ENCODE assay signal across 15 mouse cellular contexts in genomic region chr11:75933371-75933770, GRCm38 (mm10).
"Had no signal": no experiment of that assay in that cellular context is flagged by ENCODE, and none has a peak within 500 bp of the region (broad histone marks: within the 10 kb centered on the region; RNA-seq: fewer than 3 reads in every experiment).

No protein-coding gene starts in this region.

- H3K36me3 ChIP-seq: limb, embryonic 12.5 days; liver, embryonic 13.5 days; neural tube, embryonic 12.5 days had no signal

- H3K27me3 ChIP-seq: neural tube, embryonic 12.5 days had no signal

- H3K4me3 ChIP-seq: layer of hippocampus, adult 2 months; limb, embryonic 12.5 days; liver, embryonic 13.5 days; myocyte; neural tube, embryonic 12.5 days had no signal

- H3K4me2 ChIP-seq: limb, embryonic 12.5 days; liver, embryonic 13.5 days; neural tube, embryonic 12.5 days had no signal

- H3K27ac ChIP-seq: limb, embryonic 12.5 days; liver, embryonic 13.5 days; neural tube, embryonic 12.5 days had no signal

- H3K9ac ChIP-seq: limb, embryonic 12.5 days; liver, embryonic 13.5 days; liver, postnatal 0 days; neural tube, embryonic 12.5 days had no signal

- DNase-seq: kidney, postnatal 10 days; kidney, postnatal 4 days; liver; liver, embryonic 13.5 days; liver, postnatal 0 days; lung, postnatal 36 days; midbrain, embryonic 14.5 days; right cerebral cortex, postnatal 4 days; spleen, adult 18-20 months; thymus, adult 18-20 months; thymus, postnatal 25 days had no signal

- H3K9me3 ChIP-seq: limb, embryonic 12.5 days; liver, embryonic 13.5 days; neural tube, embryonic 12.5 days had no signal

- ATAC-seq: liver, postnatal 0 days had no signal
